Mouse (Mus musculus): ENCODE results near the gene Igsf10. TPM values are rescaled to one million over a fixed set of nuclear protein-coding genes. Genes with fewer than 3 reads are reported as not detected.

The Igsf10 gene
- total and polyA plus RNA-seq, 3 experiments: 0.68 to 2.4 (median 1.2) TPM

DNA sequence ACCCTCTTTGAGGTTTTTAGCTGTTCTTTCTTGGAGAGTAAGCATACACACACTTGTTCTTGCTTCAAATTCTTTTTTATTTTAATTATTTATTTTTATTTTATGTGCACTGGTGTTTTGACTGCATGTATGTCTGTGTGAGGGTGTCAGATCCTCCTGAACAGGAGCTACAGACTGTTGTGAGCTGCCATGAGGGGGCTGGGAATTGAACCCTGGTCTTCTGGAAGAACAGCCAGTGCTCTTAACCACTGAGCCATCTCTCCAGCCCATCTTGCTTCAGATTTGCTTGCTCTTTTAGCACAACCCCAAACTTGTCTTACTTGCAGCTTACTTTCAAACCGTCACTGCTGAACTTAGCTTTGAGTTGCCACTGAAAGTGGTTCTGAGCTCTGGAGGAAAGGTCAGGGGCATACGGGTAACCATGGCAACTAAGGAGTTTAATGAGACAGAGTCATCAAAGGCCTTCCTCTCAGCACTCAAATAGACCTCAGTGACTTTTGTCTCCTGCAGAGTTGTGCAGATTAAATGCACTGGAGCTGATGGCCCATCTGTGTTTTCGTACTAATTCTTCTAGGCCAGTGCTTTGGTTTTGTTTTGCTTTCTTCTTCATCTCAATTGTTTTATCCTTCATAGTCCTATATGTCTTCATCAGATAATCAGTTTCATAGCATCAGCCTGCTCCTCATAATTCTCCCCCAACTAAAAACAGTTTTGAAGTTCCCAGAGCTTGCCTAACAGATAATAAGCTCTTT is 66.5 kb downstream of the Igsf10 start:
- no peak for DNase-seq
- H3K4me3 ChIP-seq: no peak overlapping the region
- H3K27me3 ChIP-seq (ENCODE audit: control insufficient read depth, insufficient read depth, low read length): no peaks in the 10 kb centered on the region
- no peaks in the 10 kb centered on the region for H3K79me2 ChIP-seq (replicated peaks; ENCODE audit: control insufficient read depth, insufficient read depth, low read length)
- WGBS: 71% methylated on average over 3 of the region's 3 CpGs
- TF ChIP-seq POLR2A (IDR thresholded peaks at IDR 0.05; ENCODE audit: insufficient read depth, low read depth, low read length): no peak
- TF ChIP-seq EP300 (IDR thresholded peaks at IDR 0.05; ENCODE audit: insufficient read depth, low read depth, low read length): no peak
- TF ChIP-seq CTCF (IDR thresholded peaks at IDR 0.05): no peak
- no peaks in the 10 kb centered on the region for H3K36me3 ChIP-seq (ENCODE audit: control insufficient read depth, insufficient read depth, low read length)
- H3K4me1 ChIP-seq (ENCODE audit: control insufficient read depth, insufficient read depth, low read length): no peaks in the 10 kb centered on the region
- H3K9ac ChIP-seq (ENCODE audit: low read depth, low read length): no peak overlapping the region
- intact Hi-C loops (cut with DNase I): no loop called here
- H3K27ac ChIP-seq: no peak overlapping the region

DNA sequence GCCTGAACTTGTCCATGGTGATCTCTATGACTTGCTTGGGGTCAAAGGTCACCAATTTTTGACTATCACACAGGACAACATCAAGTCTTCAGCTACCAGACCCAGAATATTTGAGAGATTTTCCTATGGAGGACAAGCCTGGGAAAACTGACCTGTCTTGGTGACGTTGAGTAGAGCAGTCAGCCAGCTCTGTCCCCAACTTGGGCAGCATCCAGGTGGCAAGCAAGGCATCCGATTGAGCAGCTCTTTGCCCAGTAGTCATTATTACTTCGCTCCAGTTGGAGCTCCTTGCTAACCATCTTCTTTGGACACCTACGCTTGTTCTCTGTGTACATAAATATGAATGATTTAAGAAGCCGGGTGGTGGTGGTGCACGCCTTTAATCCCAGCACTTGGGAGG is 73.4 kb downstream of the Igsf10 start:
- DNase-seq: no peak
- 84% methylated on average over 6 of the region's 6 CpGs for WGBS
- no peak overlapping the region for H3K9ac ChIP-seq (ENCODE audit: low read depth, low read length)
- H3K36me3 ChIP-seq (ENCODE audit: control insufficient read depth, insufficient read depth, low read length): no peaks in the 10 kb centered on the region
- H3K4me1 ChIP-seq (ENCODE audit: control insufficient read depth, insufficient read depth, low read length): no peaks in the 10 kb centered on the region
- H3K27ac ChIP-seq: no peak overlapping the region
- intact Hi-C loops (cut with DNase I): no loop called here
- H3K27me3 ChIP-seq (ENCODE audit: control insufficient read depth, insufficient read depth, low read length): no peaks in the 10 kb centered on the region
- no peaks in the 10 kb centered on the region for H3K79me2 ChIP-seq (replicated peaks; ENCODE audit: control insufficient read depth, insufficient read depth, low read length)
- H3K4me3 ChIP-seq: no peak overlapping the region
- TF ChIP-seq EP300 (IDR thresholded peaks at IDR 0.05; ENCODE audit: insufficient read depth, low read depth, low read length) (no peak), POLR2A (IDR thresholded peaks at IDR 0.05; ENCODE audit: insufficient read depth, low read depth, low read length) (no peak)

Other genes with a start within 250 kb of the Igsf10 start
- under 1 TPM; 0.23 to 0.30 TPM for gene Gpr171, start 242.6 kb downstream of the Igsf10 start, total RNA-seq (2021)
- 0.12 and 0.31 TPM in 2 replicates for gene Gpr171, start 242.6 kb downstream of the Igsf10 start, polyA plus RNA-seq (2012; rRNA removed)
- gene P2ry14, start 190.8 kb downstream of the Igsf10 start, total RNA-seq (2021): 1 to 10 TPM; 4.3 to 4.4 TPM
- 3.4 and 6.7 TPM in 2 replicates for gene P2ry14, start 190.8 kb downstream of the Igsf10 start, polyA plus RNA-seq (2012; rRNA removed)
- gene Gpr87, start 149.3 kb downstream of the Igsf10 start, total RNA-seq (2021): not detected
- not detected in 2 replicates for gene Gpr87, start 149.3 kb downstream of the Igsf10 start, polyA plus RNA-seq (2012; rRNA removed)
- gene P2ry13, start 133.5 kb downstream of the Igsf10 start, total RNA-seq (2021): under 1 TPM; 0.39 to 0.97 TPM
- gene P2ry13, start 133.5 kb downstream of the Igsf10 start, polyA plus RNA-seq (2012; rRNA removed): 0.92 and 1.6 TPM in 2 replicates
- gene P2ry12, start 81.5 kb downstream of the Igsf10 start, total RNA-seq (2021): 1 to 10 TPM; 2.0 to 6.4 TPM
- gene P2ry12, start 81.5 kb downstream of the Igsf10 start, polyA plus RNA-seq (2012; rRNA removed): 4.1 and 5.2 TPM in 2 replicates